Mouse (Mus musculus) erythroblast, embryonic 14.5 days (primary cell): ENCODE measurements around the gene Slitrk6. TPM values are rescaled to one million over a fixed set of nuclear protein-coding genes. Genes with fewer than 3 reads are reported as not detected.

Experiments used
- H3K27me3 ChIP-seq: 2 replicates; pipeline ENCODE4 v1.6.1; 2012; ENCODE audit warnings: inconsistent platforms; ENCODE audit not compliant: control insufficient read depth
- H3K36me3 ChIP-seq: 2 replicates; pipeline ENCODE4 v1.6.1; 2012; ENCODE audit warnings: mild to moderate bottlenecking, inconsistent platforms; ENCODE audit not compliant: control insufficient read depth
- H3K4me1 ChIP-seq: 2 replicates; pipeline ENCODE4 v1.6.1; 2012; ENCODE audit warnings: inconsistent platforms; ENCODE audit not compliant: control insufficient read depth
- H3K4me3 ChIP-seq: replicated peaks from 2 replicates; pipeline ENCODE3; 2012; ENCODE audit warnings: moderate library complexity, mild to moderate bottlenecking, inconsistent platforms
- H3K9me3 ChIP-seq: 2 replicates; pipeline ENCODE4 v1.6.1; 2012; ENCODE audit warnings: low read length, inconsistent platforms, mixed read lengths; ENCODE audit not compliant: control insufficient read depth
- GATA1 ChIP-seq: IDR thresholded peaks from 2 replicates; pipeline ENCODE4 v1.6.1; 2012; ENCODE audit warnings: low read length, inconsistent platforms, mixed read lengths
- TAL1 ChIP-seq: IDR thresholded peaks from 3 replicates; pipeline ENCODE4 v1.6.1; 2012; ENCODE audit warnings: low read length, inconsistent platforms, mixed read lengths
- polyA plus RNA-seq: library from polyadenylated mRNA; stranded (reverse); fragments of >175 nt; gene quantifications from 2 replicates; pipeline ENCODE4 v1.2.3, GENCODE M21; 2012

The Slitrk6 gene
- polyA plus RNA-seq = not detected in 2 replicates

DNA sequence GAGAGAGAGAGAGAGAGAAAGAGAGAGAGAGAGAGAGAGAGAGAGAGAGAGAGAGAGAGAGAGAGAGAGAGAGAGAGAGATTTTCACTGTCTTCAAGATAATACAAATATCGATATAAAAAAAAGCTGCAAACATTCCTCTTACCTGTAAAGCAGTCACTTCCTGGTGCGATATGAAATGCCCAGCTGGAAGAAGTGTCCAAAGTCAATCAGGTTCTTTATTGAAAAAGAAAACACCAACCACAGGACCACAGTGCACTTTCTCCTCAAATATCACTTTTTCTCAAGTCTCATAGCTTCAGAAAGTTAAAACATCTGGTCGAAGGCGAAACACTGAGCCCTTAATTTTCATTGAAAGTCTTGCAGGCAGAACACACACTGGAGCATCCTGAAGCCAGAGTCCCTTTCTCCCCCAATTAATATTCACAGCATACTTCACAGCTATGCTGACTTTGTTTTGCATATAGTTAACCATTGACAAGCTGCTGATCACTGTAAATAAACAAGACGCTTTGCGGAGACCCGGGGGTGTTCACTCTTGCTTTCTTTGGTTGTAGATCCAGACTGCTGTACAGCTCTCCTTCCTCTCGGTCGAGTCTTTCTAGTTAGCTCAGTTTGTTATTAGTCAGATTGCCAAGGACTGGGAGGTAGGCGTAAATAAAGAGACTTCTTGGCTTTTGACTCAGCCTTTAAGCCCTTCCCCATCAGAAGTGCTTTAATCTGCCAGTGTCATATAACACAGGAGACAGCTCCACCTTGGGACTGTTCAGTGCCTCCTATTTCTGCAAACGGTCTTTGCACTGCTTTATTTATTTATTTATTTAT lies at the start of gene Slitrk6:
Gene Slitrk6 (minus strand): TSS at position 666 of the 824 bp plus-strand sequence.
- H3K36me3 ChIP-seq = no peaks in the 10 kb centered on the region
- no peaks in the 10 kb centered on the region for H3K4me1 ChIP-seq
- TF ChIP-seq GATA1 = no peak
- no peak for TF ChIP-seq TAL1
- no peaks in the 10 kb centered on the region for H3K9me3 ChIP-seq
- H3K27me3 ChIP-seq = no peaks in the 10 kb centered on the region
- no peak within 1 kb of the TSS for H3K4me3 ChIP-seq

DNA sequence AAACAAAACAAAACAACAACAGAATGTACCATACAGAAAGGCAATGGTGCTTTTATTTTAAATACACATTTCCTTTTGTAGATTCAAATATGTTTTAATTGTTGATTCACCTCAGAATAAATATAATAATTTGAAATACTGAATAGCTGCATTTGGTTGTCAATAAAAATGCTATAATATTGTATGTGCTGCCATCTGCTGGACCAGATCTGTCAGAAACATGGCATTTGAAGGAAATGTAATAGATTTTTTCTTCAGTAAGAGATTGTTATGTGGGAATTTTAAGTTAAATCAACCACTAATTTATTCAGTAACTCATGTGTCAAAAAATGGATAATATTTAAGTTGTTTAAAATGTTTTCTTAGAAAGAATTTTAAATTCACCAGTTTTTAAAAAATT lies 22.6 kb upstream of the Slitrk6 start:
- H3K27me3 ChIP-seq = no peaks in the 10 kb centered on the region
- H3K36me3 ChIP-seq = no peaks in the 10 kb centered on the region
- no peak for TF ChIP-seq TAL1
- no peak for TF ChIP-seq GATA1

DNA sequence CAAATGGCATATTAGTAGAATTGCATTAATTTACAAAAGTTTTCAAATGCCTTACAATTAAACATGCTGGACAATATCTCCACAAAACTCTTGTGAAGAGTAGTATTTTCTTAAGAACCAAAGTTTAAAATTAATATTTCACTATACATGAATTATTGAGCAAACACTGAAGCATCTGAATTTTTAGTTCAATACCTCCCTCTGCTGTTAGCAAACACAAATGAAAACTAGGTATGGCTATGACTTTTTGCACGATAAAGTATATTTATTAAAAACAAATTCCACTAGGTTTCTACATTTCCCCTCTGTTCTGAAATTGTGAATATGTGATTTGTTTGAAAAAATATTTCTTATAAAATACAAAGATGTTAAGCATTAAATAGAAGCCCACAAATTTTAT lies 15.7 kb upstream of the Slitrk6 start:
- Histone ChIP-seq H3K36me3 (no peaks in the 10 kb centered on the region), H3K4me1 (no peaks in the 10 kb centered on the region), H3K4me3 (no peak overlapping the region), H3K9me3 (no peaks in the 10 kb centered on the region), H3K27me3 (no peaks in the 10 kb centered on the region)
- TF ChIP-seq GATA1 (no peak), TAL1 (no peak)

More for the DNA sequence above, 22.6 kb upstream of the Slitrk6 start:
- Histone ChIP-seq H3K4me3 (no peak overlapping the region), H3K9me3 (peaks cover 8% of the 10 kb centered on the region), H3K4me1 (no peaks in the 10 kb centered on the region)

DNA sequence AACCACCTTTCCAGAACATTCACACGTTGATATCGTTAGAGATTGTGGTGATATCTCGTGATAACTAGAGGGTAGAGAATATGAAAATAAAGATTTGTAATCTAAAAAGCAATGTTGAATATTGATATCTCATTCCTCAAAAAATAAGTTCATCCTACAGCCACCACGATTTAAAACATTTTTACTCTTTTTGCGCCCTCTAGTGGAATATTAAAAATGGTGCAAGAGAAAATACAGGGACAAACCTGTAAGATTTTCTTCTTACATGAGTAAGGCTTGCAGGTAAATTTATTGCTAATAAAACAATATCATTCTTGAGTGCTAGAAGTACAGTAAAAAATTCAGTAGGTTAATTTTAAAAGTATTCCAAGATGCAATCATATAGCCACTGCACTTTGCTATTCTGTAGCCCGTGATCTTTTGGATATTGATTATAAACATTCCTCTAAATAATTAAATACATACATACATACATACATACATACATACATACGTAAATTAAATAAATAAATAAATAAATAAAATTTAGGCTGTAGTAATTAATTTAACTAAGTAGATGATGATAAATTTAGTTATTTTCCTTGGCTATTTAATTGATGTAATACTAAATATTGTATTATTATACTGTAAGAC lies 7.8 kb upstream of the Slitrk6 start:
- H3K27me3 ChIP-seq = no peaks in the 10 kb centered on the region
- H3K4me1 ChIP-seq = no peaks in the 10 kb centered on the region
- no peaks in the 10 kb centered on the region for H3K9me3 ChIP-seq
- H3K36me3 ChIP-seq = no peaks in the 10 kb centered on the region
- TF ChIP-seq TAL1 (no peak), GATA1 (no peak)
- no peak overlapping the region for H3K4me3 ChIP-seq

GRCm38 (mm10) chr14:110760909-110761308 lies 6.0 kb upstream of the Slitrk6 start:
- no peak for TF ChIP-seq TAL1

DNA sequence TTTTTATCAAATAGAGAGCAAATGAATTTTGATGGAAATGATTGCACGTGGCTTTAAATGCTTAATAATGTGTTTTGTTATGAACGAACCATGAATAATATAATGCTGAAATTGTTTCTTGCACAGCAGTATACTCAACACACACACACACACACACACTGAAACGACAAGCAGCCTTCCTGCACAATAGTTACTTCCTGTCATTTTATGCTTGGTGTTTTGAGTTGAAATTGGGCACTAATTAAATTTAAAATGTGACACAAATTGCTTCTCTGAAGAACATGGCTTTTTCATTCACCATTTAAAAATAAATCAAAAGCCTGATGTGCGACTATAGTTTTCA lies 330 bp upstream of the Slitrk6 start:
- Histone ChIP-seq H3K27me3 (no peaks in the 10 kb centered on the region), H3K36me3 (no peaks in the 10 kb centered on the region), H3K4me1 (no peaks in the 10 kb centered on the region), H3K4me3 (no peak overlapping the region), H3K9me3 (no peaks in the 10 kb centered on the region)
- TF ChIP-seq GATA1 = no peak
- no peak for TF ChIP-seq TAL1

More at GRCm38 (mm10) chr14:110760909-110761308, 6.0 kb upstream of the Slitrk6 start:
- Histone ChIP-seq H3K36me3 (no peaks in the 10 kb centered on the region), H3K9me3 (no peaks in the 10 kb centered on the region), H3K4me3 (no peak overlapping the region), H3K4me1 (no peaks in the 10 kb centered on the region), H3K27me3 (no peaks in the 10 kb centered on the region)

DNA sequence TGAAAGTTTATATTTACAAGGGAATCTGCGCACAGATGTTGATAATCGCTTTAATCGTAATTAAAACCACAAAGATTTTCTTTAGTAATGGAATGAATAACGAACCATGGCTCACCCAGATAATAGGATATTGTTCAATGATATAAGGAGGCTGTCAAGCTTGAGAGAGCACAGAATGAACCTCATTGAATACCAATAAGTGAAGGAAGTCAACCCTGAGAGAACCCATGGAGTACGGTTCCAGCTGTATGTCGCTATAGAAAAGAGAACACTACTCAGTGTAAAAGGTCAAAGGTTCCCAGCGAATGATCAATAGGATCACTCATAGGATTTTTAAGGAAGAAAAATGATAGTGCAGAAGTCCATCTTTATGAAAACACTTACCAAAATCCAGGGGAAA lies 15.1 kb downstream of the Slitrk6 start:
- H3K4me1 ChIP-seq = no peaks in the 10 kb centered on the region
- H3K36me3 ChIP-seq = no peaks in the 10 kb centered on the region
- TF ChIP-seq GATA1 = no peak
- TF ChIP-seq TAL1 = no peak
- no peak overlapping the region for H3K4me3 ChIP-seq
- no peaks in the 10 kb centered on the region for H3K27me3 ChIP-seq
- no peaks in the 10 kb centered on the region; the same call in 1 of the 2 replicates for H3K9me3 ChIP-seq

- TF ChIP-seq TAL1 (no peak), GATA1 (no peak)
- no peaks in the 10 kb centered on the region for H3K36me3 ChIP-seq
- H3K4me3 ChIP-seq = no peak overlapping the region
- no peaks in the 10 kb centered on the region for H3K27me3 ChIP-seq
- no peaks in the 10 kb centered on the region for H3K9me3 ChIP-seq
- no peaks in the 10 kb centered on the region for H3K4me1 ChIP-seq
Observed at GRCm38 (mm10) chr14:110739368-110739767, 15.6 kb downstream of the Slitrk6 start.

- Histone ChIP-seq H3K4me1 (no peaks in the 10 kb centered on the region), H3K36me3 (no peaks in the 10 kb centered on the region)
Observed at GRCm38 (mm10) chr14:110728344-110728910, 26.5 kb downstream of the Slitrk6 start.

More at GRCm38 (mm10) chr14:110728344-110728910, 26.5 kb downstream of the Slitrk6 start:
- Histone ChIP-seq H3K27me3 (no peaks in the 10 kb centered on the region), H3K4me3 (no peak overlapping the region), H3K9me3 (no peaks in the 10 kb centered on the region)
- no peak for TF ChIP-seq GATA1
- TF ChIP-seq TAL1 = no peak
